Mouse (Mus musculus) layer of hippocampus, adult 9-10 months (tissue): ENCODE results near the gene Vars.
"Not testable (repeated sequence)": the region's sequence is repeated elsewhere in the genome, so short reads cannot be mapped to it uniquely, and the experiment has no call there.

ENCODE experiments used
- DNase-seq: peaks from one replicate; pipeline ENCODE4 v3.0.0; 2022; ENCODE audit warnings: low spot score

Gene Vars

DNA sequence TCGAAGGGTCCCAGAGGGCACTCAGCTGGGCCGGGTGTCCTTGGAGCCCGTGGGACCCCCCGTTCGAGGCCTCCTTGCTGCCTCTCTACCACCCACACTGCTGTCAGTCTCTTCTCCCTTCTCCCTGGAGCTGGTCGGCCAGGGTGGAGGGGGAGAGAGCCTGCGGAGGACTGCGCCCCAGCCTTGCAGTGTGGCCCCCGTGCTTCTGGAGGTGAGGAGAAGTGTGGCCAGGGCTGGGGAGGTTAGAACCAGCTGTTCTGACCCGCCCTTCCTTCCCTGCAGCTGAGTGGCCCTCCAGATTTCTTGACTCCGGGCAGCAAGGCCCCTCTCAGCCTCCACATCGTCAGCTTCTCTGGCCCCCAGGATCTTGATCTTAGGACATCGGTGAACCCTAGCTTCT, 23.5 kb downstream of the Vars start:
- no peak for DNase-seq

DNA sequence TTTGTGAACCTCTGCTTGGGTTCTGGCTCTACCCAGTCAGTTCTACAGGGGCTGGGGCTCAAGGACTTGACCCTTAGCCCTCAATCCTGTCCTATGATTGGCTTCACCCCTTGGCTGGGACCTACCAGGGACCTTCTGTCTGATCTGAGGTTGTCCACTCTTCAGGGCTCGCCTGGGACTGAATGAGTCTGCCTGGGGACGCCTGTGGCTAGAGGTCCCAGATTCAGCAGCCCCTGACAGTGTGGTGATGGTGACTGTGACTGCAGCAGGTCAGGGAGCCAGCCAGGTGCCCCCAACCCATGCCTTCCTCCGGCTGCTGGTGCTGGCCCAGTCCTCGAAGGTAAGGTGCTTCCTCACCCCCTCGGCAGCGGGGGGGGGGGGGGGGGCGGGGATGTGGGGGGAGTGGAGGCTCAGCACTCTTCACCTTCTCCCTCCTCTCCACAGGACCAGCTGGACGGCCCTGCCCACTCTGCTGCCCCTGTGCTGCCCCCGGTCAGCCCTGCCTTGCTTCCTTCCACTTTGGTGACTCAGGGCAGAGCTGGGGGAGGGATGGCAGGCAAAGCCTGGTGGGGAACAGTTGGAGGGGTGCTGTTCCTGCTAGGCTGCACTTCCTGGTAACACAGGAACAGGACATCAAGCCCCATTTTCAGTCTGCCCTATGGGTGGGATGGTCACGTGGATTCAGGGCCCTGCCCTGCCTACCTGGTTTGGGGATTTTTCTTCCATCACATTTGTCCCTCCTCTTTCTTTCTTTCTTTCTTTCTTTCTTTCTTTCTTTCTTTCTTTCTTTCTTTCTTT, 24.1 kb downstream of the Vars start:
- DNase-seq: no peak

DNA sequence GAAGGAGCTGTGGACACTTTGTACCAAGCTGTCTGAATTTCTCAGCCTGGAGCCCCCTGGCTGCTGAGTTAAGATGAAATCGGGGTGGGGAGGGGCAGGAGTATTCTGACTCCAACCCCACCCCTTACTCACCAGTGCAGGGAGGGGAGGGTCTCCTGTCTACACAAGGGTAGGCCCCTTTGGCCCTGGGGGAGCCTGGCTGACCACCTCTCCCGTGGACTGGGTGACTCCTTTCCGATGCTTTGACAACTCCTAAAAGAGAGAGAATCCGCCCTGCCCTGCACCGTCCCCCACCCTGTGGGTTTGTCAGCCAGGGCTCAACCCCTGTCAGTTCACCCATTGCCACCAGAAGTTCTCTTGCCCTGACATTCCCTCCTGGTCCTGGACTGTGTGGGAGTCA, 25.4 kb downstream of the Vars start:
- DNase-seq: no peak

DNA sequence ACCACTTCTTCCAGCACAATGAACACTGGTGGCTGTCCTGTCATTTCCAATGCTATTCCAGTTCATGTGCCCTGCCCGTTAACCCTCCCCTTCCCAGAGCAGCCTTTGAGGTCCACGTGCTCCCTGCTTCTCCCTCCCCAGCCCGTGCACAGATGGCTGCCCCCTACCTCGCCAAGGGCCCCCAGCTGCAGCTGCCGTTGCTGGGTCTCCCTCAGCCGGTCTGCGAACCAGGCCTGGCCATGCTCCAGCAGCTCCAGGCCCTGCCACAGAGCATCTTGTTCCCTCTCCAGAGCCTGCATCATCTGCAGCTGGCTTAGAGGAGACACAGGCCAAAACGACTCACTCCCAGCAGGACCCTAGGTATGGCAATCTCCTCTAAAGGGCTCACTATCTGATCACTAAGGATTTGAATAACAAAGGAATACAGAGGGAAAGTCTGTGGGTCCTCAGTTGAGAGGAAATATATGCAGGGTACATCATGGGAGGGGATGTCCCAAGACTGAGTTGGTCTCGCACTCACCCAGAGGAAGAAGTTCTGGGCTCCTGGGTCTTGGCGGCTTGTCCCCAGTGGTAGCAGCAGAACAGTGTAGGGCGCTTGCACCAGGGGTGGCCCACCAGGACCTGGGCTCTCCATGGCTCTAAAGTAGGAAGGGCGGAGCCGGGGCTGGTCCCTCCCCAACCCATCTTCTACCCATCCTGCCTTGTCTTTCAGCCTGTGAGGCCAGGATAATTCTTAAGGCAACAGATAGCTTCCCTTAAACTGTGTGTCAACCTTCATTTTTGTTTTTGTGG, 26.7 kb downstream of the Vars start, which contains the start of gene Sapcd1:
TSS of gene Sapcd1 (minus strand) at position 740 of the 792 bp plus-strand sequence.
- no peak for DNase-seq

DNA sequence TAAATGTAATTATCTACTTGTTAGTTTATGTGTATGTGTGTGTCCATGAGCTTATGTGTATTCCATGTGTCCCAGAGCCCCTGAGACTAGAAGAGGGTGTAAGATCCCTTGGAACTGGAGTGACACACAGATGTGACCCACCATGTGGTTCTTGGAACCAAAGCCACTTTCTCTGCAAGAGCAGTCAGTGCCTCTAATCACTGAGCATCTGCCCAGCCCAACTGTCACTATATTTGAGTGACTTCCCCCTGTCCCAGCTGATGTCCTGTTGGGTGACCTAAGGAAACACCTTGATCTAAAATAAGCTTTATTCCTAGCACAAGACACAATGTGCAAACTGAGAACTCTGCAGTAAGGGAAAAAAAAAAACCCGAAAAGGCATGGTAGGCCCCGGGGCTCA, 27.5 kb downstream of the Vars start:
- no peak for DNase-seq

DNA sequence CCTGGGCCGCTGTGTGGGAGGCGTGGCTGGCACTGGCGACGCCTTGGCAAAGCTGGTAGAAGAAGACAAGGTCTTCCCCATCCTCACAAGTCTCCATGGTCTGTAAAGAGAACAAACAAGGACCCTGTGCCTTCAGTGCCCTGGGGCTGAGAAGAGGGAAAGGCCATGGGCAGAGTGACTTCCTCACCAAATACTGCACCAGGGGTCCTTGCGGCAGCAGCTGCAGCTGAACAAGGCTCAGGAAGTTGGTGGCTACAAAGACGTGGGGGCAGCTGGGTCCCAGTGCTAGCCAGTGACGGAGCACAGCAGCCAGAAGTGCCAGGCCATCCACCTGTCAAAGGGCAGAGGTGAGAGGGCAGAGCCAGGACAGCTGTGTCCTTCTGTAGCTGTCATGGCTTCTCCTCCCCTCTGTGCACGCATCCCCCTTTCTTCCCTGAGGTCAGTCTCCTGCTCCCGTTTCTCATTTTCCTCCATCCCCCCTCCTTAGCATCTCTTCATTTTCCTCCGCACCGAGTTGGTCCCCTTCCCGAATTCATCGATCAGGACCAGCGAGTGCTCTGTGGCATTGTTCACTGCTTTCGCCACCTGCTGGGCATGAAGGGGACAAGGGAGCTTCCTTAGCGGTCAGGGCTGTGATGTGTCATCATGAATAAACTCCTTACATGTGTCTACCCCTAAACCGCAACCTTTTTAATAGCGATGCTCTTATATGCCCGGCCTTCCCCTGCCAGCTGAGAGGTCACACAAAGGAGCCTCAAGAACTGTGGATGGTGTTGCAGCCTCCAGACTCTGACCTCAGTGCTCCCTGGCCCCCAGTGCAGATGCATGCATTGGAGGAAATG, 29.1 kb downstream of the Vars start:
- no peak for DNase-seq

DNA sequence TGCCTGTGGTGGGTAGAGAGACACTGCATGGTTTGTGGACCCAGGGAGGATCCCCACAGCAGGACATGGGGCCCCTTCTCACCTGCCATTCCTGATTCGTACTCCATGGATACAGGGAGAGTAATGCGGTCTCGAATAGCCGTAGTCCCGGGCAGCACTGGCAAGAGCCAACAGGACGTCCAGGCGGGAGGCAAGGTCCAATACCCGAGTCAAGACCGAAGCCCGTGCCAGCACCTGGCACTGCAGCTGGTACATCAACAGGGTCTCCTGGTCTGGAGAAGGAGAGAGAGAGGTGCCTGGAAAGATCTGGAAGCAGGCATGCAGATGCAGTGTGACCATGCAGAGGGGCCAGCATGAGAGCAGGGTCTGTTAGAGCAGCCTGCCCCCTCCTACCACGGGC, 30.5 kb downstream of the Vars start:
- DNase-seq: no peak

DNA sequence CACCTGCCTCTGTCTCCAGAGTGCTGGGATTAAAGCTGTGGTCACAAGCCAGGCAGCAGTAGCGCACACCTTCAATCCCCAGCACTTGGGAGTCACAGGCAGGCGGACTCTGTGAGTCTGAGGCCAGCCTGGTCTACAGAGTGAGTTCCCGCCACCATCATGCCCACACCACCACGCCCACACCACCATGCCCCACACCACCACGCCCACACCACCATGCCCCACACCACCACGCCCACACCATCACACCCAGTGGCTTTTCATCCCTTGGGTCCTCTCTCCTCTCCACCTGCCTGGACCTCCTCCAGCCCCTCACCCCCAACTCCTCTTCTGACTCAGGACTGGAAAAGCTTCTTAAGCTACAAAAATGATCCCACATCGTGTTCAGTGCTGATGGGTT, 31.1 kb downstream of the Vars start:
- DNase-seq: no peak

DNA sequence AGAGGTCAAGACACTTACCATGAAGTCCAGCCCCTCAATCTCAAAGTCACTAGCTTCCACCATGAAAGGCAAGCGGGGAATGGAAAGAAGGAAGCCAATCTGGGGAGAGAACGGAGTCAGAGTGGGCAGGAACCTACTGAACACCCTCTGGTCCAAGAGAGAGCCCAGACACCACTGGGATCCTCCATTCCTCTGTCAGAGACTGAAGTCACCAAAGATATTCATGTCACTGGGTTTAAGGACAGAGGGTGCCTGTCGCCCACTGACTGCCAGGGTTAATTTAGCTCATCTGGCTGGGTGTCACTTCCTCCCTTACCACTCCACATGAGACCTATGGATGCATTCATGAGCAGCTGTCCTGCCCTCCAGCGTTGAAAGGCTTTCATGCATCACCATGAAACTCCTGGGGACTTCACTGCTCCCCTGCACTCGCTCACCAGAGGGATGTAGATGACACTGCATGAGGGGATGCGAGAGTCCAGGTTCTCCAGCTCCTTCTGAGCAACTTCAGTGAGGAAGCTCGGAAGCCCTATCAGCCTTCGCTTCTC, 31.6 kb downstream of the Vars start:
- DNase-seq: no peak

DNA sequence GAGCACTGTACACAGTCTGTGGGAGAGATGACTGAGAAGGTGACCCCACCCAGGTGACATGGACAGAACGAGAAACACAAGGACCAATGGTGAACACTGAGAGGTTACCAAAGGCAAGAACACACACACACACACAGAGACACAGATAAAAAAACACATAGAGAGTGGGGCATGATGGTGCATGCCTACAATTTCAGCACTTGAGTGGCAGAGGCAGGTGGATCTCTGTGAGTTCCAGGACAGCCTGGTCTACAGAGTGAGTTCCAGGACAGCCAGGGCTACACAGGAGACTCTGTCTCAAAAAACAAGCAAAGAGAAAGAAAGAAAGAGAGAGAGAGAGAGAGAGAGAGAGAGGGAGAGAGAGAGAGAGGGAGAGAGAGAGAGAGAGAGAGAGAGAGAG, 32.9 kb downstream of the Vars start:
- not testable (repeated sequence) for DNase-seq

DNA sequence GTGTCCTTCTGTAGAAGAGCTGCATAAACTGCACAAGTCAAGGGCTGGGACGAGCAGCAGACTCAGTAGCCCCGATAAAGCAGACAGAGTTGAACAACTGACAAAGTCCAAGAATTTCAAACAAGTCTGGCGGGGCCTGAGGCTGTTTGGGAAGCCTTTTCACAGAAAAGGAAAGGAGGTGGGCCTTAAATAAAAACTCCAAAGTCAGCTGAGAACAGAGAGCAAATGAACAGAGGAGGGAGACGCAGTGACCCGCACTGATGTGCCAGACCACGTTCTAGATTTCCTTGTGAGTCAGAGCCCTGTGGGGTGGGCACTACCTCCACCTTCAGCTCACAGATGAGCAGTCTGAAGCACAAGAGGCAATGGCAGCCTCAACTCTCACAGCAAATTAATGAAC, 34.1 kb downstream of the Vars start:
- no peak for DNase-seq

DNA sequence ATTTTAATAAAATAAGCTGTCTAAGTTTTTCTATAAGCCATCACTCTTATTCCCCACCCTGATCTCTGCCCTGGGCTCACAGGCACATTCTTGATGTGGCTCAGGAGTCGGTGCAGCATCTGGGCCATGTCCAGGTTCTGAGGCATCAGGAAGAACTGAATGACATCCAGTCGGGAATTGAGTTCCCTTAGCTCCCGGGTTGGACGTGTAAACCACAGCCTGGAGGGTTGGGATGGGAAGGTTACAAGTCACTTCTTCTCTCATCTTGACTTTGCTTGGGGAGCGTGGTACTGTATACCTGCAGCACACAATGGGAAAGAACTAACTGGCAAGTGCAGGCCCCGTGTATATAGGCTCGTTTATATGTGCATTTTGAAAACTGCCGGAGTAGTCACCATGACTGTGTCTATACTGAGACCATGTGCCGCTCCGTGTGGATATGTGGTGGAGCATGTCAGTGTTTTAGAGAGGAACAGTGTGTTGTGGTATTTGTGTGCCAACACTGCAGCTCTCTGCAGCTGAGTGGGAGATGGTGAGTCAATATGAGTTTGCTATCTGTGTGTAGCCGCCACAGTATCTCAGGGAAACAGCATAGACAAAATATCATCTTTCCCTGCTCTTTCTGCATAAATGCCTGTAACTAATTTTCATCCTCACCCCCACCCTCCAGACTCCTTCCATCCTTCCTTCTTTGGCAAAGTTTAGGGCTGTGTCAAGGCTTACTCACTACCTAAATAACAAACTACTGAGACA, 38.5 kb downstream of the Vars start:
- no peak for DNase-seq

DNA sequence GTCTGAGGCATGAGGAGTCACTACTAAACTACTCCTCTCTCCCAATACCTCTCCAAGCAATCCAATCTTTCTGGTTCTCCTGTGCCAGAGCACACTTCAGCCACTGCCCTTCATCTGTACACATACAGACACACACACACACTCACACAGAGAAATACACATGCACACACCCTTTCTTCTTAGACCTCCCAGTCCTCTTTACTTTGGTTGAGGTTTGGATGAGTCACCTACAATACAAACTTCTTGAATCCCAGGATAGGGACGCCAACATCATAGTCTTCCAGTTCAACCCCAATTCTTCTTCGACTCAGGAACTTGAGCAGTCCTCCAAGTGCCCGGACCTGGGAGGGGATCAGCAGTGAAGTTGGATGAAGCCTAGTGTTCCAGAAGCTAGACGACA, 43.0 kb downstream of the Vars start:
- DNase-seq: no peak

DNA sequence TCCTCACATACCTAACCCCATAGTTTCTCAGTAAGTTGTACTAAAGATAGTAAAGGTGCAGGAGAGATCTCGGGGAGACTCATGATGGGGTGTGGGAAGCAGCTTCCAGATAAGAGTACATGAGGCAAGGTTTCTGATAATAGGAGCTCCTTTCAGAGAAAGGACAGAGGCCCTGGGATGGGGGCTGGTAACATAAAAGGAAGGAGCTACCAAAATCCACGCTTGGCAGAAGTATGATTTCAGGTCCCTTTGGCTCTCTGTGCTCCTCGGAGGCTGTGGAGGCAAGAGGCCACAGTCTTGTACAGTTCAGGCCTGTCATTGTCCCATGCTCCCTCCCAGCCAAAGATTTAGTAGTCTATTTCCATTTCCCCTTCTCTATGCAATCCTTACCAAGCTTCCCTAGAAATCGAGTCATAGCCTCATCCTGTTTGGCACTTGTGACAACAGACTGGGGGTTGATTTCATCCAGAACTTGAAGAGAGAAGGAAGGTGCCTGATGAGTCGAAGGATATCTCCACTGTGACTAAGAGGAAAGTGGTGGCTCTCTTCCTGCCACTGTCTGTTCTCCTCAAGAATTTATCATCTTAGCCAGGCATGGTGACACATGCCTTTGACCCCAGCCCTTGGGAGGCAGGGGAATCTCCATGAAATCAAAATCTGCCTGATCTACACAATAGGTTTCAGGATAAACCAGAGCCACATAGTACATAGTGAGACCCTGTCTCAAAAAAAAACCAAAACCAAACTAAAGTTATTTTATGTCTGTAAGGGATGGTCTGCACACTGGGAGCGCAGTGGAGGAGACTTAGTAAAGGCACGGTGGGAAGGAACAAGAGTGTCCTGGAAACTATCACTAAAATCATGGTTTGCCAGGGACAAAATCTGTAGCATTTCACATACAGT, 44.4 kb downstream of the Vars start:
- DNase-seq: no peak

DNA sequence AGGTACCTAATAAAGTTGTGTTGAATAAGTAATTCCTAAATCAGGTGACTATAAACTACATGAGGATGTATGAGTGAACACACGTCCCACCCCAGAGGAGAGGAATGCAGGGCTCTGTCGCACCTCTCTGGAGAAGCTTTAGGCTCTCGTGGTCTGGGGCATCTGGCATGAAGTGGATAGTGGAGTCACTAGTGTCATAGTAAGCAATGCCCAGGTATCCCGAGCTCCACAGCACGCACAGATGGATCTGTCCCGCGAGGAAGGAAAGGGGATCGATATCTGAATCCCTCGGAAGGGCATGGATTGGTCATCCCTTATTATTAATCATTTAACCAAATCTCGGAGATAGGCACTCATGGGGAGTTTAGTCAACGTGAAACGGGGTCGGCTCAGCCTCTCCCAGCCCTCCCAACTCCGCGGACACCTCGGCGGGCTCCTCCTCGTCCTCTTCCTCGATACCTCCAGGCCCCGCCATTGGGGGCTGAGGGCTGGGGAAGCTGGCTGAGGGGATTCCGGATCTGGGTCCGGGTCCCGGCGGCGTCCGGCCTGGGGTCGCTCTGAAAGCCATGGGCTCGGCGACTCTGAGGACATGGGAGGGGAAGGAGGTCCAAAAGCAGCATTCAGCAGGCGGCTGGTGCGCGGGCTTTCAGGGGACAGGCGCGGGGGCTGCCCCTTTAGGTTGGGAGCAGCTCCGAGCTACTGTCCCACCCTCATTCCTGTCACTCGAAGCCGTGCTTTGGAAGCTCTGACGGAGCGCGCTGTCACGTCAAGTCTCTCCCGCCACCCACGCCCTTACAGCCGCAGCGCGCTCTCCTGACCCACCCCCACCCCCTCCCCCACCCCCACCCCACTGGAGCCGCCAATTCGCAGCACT, 45.3 kb downstream of the Vars start:
- no peak for DNase-seq

DNA sequence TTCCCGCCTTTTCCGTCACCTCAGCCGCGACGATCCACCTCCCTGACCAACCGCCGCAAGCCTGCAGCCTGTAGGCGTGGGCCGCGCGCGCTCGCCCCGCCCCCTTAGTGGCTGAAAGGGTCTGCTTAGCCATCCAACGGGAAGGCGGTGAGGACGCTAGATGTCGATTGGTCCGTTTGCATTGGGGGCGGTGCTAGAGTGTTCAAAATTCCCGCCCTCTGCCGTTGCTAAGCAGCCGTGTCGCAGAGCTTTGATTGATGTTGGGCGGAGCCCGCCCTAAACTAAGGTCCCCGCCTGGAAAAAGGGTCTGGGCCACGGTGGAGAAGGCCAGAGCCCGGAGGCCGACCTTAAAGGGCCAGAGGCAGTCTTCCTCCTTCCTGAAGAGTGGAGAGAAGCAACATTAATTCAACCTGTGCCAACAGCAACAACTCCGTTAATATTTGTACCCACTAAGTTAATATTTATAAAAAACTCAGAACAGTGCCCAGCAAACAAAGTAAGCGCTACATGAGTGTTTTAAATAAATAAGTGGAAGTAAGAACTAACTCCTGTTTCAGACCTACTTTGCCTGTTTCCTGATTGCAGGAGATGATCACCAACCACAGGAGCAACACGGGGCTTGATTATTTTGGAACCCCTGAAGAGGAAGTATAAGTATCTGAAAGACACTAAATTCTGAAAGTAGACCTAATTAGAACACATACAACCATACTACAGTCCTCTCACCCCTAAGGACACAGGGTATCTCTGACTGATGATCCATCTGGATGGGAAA, 46.1 kb downstream of the Vars start, which contains the start of gene Msh5:
TSS of gene Msh5 (minus strand) at position 65 of the 775 bp plus-strand sequence.
- peak; percentile 79 for DNase-seq

DNA sequence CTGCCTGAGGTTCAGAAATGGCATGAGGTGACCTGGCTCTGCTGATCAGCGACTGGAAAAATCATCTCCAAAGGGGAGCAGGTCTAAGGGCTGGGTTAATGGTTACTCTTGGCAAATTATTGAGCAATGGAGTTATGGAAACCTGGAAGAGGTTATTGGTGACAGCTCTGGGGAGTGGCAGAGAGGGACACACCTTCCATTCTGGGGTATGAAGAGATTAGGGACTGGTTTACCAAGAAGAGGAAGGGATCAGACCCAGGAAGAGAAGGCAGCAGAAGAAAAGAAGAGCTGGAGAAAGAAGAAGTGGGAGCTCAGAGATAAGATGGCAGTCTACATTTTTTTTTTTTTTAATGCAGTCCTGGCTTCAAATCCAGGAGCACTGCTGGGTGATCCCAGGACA, 46.9 kb downstream of the Vars start:
- no peak for DNase-seq

DNA sequence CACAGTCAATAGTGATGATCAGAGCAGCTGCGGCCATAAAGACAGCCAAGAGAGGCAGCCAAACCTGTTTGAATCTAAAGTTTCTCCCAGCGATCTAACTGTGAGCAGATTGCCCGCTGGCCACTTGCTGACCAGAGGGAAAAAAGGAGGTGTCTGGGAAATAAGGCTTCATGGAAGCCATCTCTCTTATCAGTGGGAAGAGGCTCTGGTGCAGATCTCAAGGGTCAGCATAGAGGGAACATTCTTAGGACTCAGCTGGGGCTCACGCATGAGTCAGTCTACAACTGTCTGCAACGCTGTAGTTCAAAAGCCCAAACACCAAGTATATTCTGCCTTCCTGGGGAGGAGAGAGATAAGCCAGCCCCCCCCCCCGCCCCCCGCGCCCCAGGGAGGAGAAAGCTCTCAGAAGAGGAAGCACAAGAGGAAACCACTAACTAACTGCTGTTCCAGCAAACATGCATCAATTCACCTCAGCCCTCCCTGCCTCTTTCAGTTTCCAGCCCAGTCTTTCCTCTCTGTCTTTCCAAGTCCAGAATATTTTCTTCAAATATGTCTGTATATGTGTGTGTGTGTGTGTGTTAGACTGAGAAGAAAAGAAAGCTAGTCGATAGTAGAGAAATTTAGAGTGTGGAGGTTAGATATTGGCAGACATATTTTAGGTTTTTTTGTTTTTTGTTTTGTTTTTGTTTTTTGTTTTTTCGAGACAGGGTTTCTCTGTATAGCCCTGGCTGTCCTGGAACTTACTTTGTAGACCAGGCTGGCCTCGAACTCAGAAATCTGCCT, 47.6 kb downstream of the Vars start:
- no peak for DNase-seq
